Mouse (Mus musculus) stomach, postnatal 0 days (tissue): ENCODE results near the gene Tbc1d4. TPM values are rescaled to one million over a fixed set of nuclear protein-coding genes. Genes with fewer than 3 reads are reported as not detected.
A peak's percentile ranks its signal among the peaks of the same experiment; 100 is the strongest.

ENCODE experiments used
- ATAC-seq: fragments of 200-750 bp; cut with Nextera tagmentation; 2 replicates; pipeline ENCODE4 v1.8.0; 2017; ENCODE audit not compliant: low FRiP score, low TSS enrichment
- DNase-seq: peaks from one replicate; pipeline ENCODE4 v3.0.0-alpha.2; 2016; ENCODE audit warnings: low spot score
- H3K27ac ChIP-seq: fragments of 300-500 bp; sonication (generic); replicated peaks from 2 replicates; pipeline ENCODE4 v1.5.1; 2014; ENCODE audit warnings: mild to moderate bottlenecking, control low read depth
- H3K27me3 ChIP-seq: fragments of 300-500 bp; sonication (generic); 2 replicates; pipeline ENCODE4 v1.6.1; 2014; ENCODE audit warnings: low read length; ENCODE audit not compliant: control insufficient read depth, insufficient read depth
- H3K36me3 ChIP-seq: fragments of 300-500 bp; sonication (generic); 2 replicates; pipeline ENCODE4 v1.6.1; 2014; ENCODE audit warnings: low read length, mixed read lengths; ENCODE audit not compliant: control insufficient read depth, insufficient read depth
- H3K4me1 ChIP-seq: fragments of 300-500 bp; sonication (generic); replicated peaks from 2 replicates; pipeline ENCODE4 v1.6.1; 2014; ENCODE audit warnings: antibody characterized with exemption; ENCODE audit not compliant: control insufficient read depth, insufficient read depth
- H3K4me2 ChIP-seq: fragments of 300-500 bp; sonication (generic); replicated peaks from 2 replicates; pipeline ENCODE4 v1.6.1; 2014; ENCODE audit warnings: low read depth, mild to moderate bottlenecking, control low read depth, moderate library complexity
- H3K4me3 ChIP-seq: fragments of 300-500 bp; sonication (generic); 2 replicates; pipeline ENCODE4 v1.5.1; 2014; ENCODE audit warnings: low read depth, low read length, control low read depth
- H3K9ac ChIP-seq: fragments of 300-500 bp; sonication (generic); 2 replicates; pipeline ENCODE4 v1.6.1; 2014; ENCODE audit warnings: mild to moderate bottlenecking, low read length, control low read depth, mixed read lengths
- H3K9me3 ChIP-seq: fragments of 300-500 bp; sonication (generic); 2 replicates; pipeline ENCODE4 v1.6.1; 2016; ENCODE audit warnings: low read length; ENCODE audit not compliant: control insufficient read depth
- CTCF ChIP-seq: IDR thresholded peaks from 2 replicates; pipeline ENCODE4 v1.5.1; 2016; ENCODE audit warnings: antibody characterized with exemption, low read depth, mild to moderate bottlenecking, moderate library complexity
- EP300 ChIP-seq: optimal IDR thresholded peaks from 2 replicates; pipeline ENCODE3; 2016; ENCODE audit warnings: antibody characterized with exemption
- WGBS: fragments of 180-500 bp; shearing (Covaris S2); extraction: QIAGEN DNeasy Blood & Tissue Kit; methylation state at CpG from one replicate; pipeline ENCODE4 v1.1.7; 2014; 5-methylcytosine and 5-hydroxymethylcytosine counted together
- polyA plus RNA-seq: library from polyadenylated mRNA; unstranded; fragments of >200 nt; fragmentation: Nextera tagmentation; extraction: Ambion mirVana; gene quantifications from 2 replicates; pipeline ENCODE4 v1.2.1, GENCODE M21; 2015

Gene Tbc1d4
- polyA plus RNA-seq, 1 experiment from 2014 or later, result 3.9 TPM

- TF ChIP-seq CTCF (no peak), EP300 (no peak)
- DNase-seq (no peak), ATAC-seq (no peak)
- Histone ChIP-seq H3K4me1 (no peaks in the 10 kb centered on the region), H3K4me2 (no peak overlapping the region), H3K9me3 (no peaks in the 10 kb centered on the region), H3K9ac (no peak overlapping the region), H3K27me3 (no peaks in the 10 kb centered on the region), H3K4me3 (no peak overlapping the region), H3K36me3 (no peaks in the 10 kb centered on the region), H3K27ac (no peak overlapping the region)
- 86% methylated on average over 1 of the region's 1 CpGs for WGBS
Measured at GRCm38 (mm10) chr14:101467532-101467931, 141.5 kb downstream of the Tbc1d4 start.

DNA sequence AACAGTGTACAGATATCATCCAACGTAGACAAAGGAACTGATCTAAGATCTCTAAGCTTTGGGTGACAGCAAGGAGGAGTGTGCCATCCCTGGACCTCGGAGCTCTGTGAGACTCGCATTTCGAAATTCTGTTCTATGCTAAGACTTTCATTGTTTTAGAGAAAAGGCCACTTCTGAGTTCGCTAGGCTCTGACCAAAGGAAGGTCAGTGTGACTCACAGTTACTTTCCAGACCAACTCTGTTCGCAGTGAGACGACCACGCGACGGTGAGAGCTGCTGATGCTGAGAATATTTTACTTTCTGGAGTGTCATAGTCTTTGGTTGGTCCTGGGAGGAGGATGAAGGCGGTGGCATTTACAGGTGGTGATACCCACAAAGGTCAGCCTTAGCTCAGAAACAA lies 142.5 kb downstream of the Tbc1d4 start:
- no peak for DNase-seq
- ATAC-seq, result no peak
- H3K4me1 ChIP-seq, result no peaks in the 10 kb centered on the region
- no peaks in the 10 kb centered on the region for H3K9me3 ChIP-seq
- no peaks in the 10 kb centered on the region for H3K27me3 ChIP-seq
- H3K27ac ChIP-seq, result no peak overlapping the region
- 85% methylated on average over 11 of the region's 11 CpGs for WGBS
- no peak overlapping the region for H3K4me2 ChIP-seq
- no peak overlapping the region for H3K9ac ChIP-seq
- TF ChIP-seq EP300, result no peak
- TF ChIP-seq CTCF, result no peak
- H3K4me3 ChIP-seq, result no peak overlapping the region
- H3K36me3 ChIP-seq, result no peaks in the 10 kb centered on the region

GRCm38 (mm10) chr14:101465893-101466292 lies 143.1 kb downstream of the Tbc1d4 start:
- no peak overlapping the region for H3K4me3 ChIP-seq
- H3K9ac ChIP-seq, result no peak overlapping the region
- no peaks in the 10 kb centered on the region for H3K4me1 ChIP-seq
- no peaks in the 10 kb centered on the region for H3K27me3 ChIP-seq
- no peak for TF ChIP-seq EP300
- no peak for TF ChIP-seq CTCF
- no peak overlapping the region for H3K4me2 ChIP-seq
- H3K9me3 ChIP-seq, result no peaks in the 10 kb centered on the region
- 47% methylated on average over 3 of the region's 3 CpGs for WGBS
- no peak for ATAC-seq
- no peak overlapping the region for H3K27ac ChIP-seq
- no peak for DNase-seq
- no peaks in the 10 kb centered on the region for H3K36me3 ChIP-seq

GRCm38 (mm10) chr14:101460768-101461167 lies 148.2 kb downstream of the Tbc1d4 start:
- no peaks in the 10 kb centered on the region for H3K9me3 ChIP-seq
- no peak overlapping the region for H3K4me3 ChIP-seq
- H3K36me3 ChIP-seq, result no peaks in the 10 kb centered on the region
- H3K9ac ChIP-seq, result no peak overlapping the region
- H3K4me1 ChIP-seq, result no peaks in the 10 kb centered on the region
- ATAC-seq (peak; percentile 38; the same call in 1 of the 2 replicates), DNase-seq (peak; percentile 52)
- H3K27me3 ChIP-seq, result no peaks in the 10 kb centered on the region
- no peak overlapping the region for H3K27ac ChIP-seq
- TF ChIP-seq CTCF (peak; percentile 83), EP300 (no peak)
- no peak overlapping the region for H3K4me2 ChIP-seq
- WGBS, result 14% methylated on average over 6 of the region's 6 CpGs

- no peaks in the 10 kb centered on the region for H3K36me3 ChIP-seq
- no peaks in the 10 kb centered on the region for H3K9me3 ChIP-seq
- H3K4me3 ChIP-seq, result no peak overlapping the region
- no peak overlapping the region for H3K27ac ChIP-seq
- H3K27me3 ChIP-seq, result no peaks in the 10 kb centered on the region
- WGBS, result 73% methylated on average over 6 of the region's 6 CpGs
- TF ChIP-seq EP300 (no peak), CTCF (no peak)
- ATAC-seq (no peak), DNase-seq (no peak)
- H3K4me1 ChIP-seq, result no peaks in the 10 kb centered on the region
- H3K4me2 ChIP-seq, result no peak overlapping the region
- H3K9ac ChIP-seq, result no peak overlapping the region
Measured at GRCm38 (mm10) chr14:101452915-101453314, 156.1 kb downstream of the Tbc1d4 start.

DNA sequence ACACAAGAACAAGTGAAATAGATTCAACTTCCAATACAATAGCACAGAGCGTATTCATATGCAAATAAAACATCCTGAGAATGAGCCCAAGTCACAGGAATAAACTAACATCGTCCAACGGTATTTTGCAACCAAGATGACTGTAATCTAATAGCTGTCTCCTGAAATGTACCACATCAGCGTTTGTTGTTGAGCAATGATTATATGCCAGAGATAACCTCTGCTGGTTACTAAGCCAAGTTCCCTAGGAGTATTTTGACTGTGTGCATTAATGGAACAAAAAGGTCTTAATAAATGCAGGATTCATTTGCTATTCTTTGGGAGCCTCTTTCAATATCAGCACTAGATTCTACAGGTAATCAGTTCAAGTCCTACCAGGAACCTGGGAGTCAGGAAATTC lies 161.1 kb downstream of the Tbc1d4 start:
- no peaks in the 10 kb centered on the region for H3K27me3 ChIP-seq
- H3K27ac ChIP-seq, result no peak overlapping the region
- no peak for ATAC-seq
- TF ChIP-seq CTCF (no peak), EP300 (no peak)
- H3K4me1 ChIP-seq, result no peaks in the 10 kb centered on the region
- H3K36me3 ChIP-seq, result no peaks in the 10 kb centered on the region
- no peak overlapping the region for H3K9ac ChIP-seq
- 74% methylated on average over 4 of the region's 4 CpGs for WGBS
- DNase-seq, result no peak
- no peak overlapping the region for H3K4me2 ChIP-seq
- H3K9me3 ChIP-seq, result no peaks in the 10 kb centered on the region
- no peak overlapping the region for H3K4me3 ChIP-seq
